Mouse (Mus musculus): Measurements from ENCODE around the gene Ngdn.
"Not testable (repeated sequence)": the region's sequence is repeated elsewhere in the genome, so short reads cannot be mapped to it uniquely, and the experiment has no call there.

The Ngdn gene

DNA sequence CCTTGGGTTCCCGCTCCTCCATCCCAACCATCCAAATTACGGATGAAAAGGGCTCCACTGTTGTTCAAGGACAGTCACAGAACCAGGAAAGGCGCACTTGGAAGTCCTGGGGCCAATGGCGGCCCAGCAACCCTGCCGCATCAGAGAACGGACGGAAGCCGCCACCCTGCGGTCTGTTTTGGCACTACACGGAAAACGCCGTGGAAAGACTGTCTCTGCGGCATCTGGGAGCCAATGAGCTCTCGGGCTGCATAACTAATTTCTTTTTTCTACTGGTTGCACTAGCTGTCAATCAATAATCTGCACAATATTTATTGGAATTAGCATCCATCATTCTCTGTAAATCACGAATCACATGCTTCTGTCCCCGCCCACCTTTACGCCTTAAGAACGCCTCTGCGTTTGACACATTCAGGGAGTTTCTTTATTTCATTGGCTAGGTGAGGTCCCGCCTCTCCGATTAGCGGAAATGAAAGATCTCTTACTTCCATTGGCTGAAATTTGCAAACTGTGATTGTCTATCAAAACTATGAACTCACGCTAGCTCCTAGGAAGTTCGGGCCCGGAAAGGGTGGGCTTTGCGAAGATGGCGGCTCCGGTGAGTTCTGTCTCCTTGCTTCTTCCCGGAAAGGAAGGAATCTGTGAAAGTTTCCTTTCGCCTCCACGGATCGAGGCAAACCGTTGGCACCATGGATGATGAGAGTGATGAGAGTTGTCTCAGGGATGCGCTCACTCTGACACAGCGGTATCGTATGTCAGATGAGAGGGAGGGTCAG is at the start of gene Ngdn:
TSS of gene Ngdn (plus strand) at position 464 of the 776 bp plus-strand sequence.
- peak; percentile 97 for DNase-seq (ENCODE audit: low read depth, low spot score)

DNA sequence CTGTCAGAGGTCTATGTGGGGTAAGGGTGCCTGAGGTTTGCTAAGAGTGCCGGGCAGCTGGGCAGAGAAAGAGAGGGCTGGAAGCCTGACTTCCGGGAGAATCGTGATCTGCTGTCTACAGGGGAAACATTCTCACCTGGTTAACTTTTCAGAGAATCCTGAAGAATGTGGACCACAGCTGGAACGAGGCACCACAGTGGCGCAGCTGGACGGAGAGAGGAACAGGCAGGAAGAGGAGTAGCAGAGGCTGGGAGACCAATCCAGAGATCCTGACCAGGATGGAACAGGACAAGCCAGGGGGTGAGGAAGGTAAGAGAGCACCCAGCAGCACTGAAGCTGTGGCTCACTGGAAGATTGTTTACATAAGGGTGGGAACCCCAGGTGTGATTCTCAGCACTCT is 49.6 kb upstream of the Ngdn start:
- DNase-seq (ENCODE audit: low read depth, low spot score), result no peak

DNA sequence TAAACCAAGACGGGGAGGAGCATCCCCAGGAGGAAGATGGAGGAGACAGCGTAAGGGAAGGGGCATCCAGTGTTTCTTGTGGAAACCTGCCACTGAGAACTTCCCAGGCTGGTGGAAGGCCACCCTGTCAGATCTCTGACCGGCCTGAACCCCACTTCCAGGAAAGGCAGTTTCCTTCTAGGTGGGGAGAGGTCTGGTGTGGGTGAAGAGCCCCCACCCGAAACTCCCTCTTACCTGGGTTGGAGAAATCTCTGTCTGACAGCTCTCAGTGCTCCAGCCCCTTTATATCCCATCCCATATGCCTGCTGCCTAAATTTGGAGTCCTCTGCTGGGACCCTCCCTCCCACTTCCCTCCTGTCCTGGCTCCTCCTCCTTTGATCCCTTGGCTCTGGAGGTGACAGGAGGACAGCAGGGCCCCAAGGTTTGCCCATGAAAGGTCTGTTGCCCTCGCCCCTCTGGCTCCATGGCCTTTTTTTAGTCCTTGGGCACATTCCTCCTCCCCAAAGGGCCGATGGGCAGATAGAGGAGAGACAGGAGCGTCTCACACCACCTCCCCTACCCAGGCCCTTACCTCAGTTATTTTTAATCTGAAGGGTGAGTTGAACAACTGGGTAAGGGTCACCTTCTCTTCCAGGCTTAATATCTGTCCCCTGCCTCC is 48.8 kb upstream of the Ngdn start, which contains the start of gene Myh6:
TSS of gene Myh6 (minus strand) at position 608 of the 658 bp plus-strand sequence.
- no peak for DNase-seq (ENCODE audit: low read depth, low spot score)

DNA sequence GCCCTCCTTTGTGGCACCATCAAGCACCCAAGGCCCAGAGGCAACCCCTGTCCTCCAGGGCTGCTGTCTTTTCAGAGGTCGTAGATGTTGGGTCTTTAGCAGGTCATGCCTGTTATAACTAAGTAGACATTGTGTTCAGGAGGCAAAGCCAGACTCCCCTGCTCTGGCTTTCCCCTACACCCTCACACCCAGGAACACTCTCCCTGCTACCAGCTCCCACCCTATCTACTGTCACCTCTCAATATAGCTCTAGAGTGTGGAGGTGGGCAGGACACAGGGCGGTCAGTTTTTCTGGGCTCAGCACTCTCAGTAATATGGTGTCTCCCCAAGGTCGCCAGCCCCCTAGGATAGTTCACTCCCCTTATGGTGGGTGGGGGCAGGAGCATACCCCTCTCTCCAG is 47.4 kb upstream of the Ngdn start:
- DNase-seq (ENCODE audit: low read depth, low spot score), result no peak

DNA sequence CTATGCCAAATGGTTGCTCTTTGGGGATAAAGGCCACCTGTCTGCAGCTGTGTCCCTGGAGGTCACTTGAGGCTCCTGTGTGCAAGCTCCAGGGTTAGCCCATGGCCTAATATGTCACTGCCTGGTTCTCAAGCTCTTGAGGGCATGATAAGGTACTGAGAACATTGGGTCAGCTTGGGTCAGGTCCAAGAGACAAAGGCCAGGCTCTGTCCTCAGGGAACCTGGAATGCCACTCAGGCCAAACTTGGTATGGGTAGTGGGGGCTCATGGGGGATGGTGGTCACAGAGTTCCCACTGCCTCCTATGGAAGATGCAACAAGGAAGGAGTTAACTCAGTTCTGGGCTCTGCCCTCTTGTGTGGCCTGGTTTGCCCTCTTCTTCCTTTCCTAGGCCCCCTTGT is 46.9 kb upstream of the Ngdn start:
- DNase-seq (ENCODE audit: low read depth, low spot score), result no peak

DNA sequence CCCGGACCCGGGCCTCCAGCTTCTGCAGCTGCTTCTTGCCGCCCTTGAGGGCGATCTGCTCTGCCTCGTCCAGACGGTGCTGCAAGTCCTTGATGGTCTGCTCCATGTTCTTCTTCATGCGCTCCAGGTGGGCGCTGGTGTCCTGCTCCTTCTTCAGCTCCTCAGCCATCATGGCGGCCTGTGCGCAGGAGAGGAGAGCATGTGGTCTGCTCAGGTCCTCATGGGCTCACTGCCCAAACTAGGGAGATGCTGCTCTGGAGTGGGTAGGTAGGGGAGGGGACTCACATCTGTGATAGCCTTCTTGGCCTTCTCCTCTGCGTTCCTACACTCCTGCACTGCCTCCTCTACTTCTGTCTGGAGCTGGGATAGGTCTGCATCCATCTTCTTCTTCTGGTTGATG is 42.5 kb upstream of the Ngdn start:
- DNase-seq (ENCODE audit: low read depth, low spot score), result not testable (repeated sequence)

DNA sequence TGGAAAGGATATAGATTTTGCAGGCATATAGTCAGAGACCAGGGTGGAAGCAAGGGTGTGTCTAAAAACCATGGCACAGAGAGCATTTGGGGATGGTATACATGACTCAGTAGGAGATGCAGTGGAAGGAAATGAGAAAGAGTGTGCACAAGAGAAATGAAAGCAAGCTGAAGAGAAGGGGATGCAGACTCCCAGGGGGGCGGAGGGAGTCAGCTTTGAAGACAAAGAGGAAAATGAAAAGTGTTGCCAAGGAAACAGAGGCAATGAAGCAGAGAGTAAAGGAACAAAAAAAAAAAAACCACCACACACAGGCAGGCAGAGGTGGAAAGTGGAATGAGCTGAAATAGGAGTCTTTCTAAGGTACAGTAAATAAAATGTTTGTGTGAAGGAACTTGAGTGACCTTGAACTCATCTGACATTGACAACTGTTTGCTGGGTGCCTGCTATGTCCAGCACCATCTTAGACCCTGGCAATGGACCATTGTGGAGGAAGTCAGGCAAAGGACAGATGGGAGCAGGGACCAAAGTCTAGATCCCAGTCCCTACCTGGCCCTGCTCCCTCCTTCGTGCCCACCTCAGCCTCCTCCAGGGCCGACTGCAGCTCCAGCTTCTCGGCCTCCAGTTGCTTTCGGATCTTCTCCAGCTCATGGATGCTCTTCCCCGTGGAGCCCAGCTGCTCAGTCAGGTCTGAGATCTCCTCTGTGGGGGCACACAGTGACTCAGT is 41.0 kb upstream of the Ngdn start:
- DNase-seq (ENCODE audit: low read depth, low spot score), result no peak

DNA sequence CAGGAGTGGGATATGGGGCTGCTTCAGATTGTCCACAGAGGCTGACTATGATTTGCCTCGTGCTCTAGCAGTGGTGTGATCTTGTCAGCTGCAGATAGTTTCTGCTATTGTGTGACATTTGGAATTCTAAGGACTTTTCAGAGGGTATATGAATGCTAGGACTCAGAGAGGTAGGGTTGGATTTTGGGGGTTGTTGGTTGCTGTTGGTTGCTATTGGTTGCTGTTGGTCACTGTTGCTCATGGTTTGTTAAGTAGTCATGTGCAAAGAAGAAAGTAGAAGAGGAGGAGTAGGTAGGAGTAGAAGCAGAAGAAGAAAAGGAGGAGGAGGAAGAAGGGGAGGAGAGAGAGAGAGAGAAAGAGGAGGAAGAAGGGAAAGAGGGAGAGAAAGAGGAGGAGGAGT is 38.6 kb upstream of the Ngdn start, which contains the start of gene Gm17428:
TSS of gene Gm17428 (plus strand) at position 301 of the 400 bp plus-strand sequence.
- no peak for DNase-seq (ENCODE audit: low read depth, low spot score)

DNA sequence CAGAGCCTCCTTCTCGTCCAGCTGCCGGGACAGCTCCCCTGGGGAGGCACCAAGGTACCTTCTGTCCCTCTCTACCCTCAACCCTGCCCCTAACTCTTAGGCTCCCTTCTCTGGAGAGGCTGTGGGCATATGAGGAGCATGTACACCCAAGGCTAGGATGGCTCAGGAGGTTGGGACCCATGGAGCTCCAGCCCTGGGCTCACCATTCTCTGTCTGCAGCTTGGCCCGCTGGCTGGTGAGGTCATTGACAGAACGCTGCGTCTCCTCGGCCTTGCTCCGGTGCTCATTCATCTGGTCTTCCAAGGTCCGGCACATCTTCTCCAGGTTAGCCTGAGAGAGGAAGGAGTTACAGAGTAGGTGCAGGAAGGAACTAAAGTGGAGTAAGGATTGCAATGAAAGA is 36.6 kb upstream of the Ngdn start:
- no peak for DNase-seq (ENCODE audit: low read depth, low spot score)

DNA sequence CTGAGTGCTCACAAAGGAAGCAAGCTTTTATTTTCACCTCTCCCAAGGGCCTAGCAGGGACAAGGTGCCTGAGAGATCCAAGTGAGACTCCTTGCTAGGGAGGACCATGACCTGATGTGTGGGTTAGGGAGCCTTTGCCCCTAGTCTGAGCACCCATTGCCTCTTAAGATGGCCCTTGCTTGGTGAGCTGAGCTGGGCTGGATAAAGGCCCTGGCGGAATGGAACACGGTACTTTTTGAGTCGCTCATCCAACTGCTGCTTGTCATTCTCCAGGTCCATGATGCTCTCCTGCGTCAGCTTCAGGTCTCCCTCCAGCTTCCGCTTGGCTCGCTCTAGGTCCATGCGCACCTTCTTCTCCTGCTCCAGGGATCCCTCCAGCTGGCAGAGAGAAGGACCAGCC is 33.3 kb upstream of the Ngdn start:
- no peak for DNase-seq (ENCODE audit: low read depth, low spot score)

DNA sequence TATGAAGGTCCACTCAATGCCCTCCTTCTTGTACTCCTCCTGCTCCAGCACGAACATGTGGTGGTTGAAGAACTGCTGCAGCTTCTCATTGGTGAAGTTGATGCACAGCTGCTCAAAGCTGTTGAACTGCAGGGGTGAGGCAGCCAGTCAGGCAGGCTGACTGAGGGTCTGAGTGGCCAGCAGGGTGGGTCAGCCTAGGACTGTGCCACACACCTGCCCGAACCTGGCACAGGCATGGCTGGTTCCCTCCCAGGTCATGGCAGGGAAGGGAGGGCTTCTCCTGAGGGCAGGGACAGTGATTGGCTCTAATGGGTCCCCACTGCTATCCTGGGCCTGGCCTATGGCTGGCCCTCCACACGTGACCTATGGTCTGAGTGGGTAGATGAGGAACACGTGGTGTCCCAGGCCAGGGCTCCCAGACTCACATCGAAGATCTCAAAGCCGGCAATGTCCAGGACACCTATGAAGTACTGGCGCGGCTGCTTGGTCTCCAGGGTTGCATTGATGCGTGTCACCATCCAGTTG is 26.8 kb upstream of the Ngdn start:
- DNase-seq (ENCODE audit: low read depth, low spot score), result not testable (repeated sequence)

DNA sequence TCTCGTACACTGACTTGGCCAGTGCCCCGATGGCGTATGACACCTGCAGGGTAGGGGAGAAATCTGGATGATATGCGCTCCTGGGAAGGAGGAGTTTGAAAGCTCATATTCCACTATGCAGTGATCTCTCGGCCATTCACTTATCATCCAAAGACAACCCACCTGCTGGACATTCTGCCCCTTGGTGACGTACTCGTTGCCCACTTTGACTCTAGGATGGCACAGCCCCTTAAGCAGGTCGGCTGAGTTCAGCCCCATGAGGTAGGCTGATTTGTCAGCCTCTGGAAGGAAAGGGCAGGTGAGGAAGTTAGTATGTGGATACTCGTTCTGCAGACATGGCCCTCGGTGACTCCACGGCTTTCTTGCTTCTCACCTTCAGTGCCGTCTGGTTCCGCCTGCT is 26.4 kb upstream of the Ngdn start:
- DNase-seq (ENCODE audit: low read depth, low spot score), result no peak

DNA sequence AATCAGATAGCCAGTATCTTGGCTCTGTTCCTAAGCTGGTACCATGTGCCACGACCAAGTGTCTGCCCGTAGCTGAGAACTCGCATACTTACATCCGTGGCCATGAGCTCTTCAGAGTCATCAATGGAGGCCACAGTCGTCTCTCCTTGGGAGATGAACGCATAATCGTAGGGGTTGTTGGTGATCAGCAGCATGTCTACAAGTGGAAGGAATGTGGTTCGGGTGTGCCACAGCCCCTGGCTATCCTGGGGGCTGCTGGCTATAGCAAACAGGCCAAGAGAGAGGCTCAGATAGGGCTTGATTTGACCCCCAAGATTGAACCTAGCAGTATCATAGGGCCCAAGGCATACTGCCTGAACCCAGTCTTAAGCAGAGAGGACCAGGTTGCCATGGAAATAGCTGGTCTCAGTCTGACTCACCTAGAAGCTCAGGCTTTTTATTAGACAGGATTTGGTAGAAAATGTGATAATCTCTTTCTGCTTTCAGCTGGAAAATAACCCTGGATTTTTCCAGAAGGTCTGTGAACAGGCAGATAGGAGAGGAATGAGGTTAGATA is 25.3 kb upstream of the Ngdn start:
- no peak for DNase-seq (ENCODE audit: low read depth, low spot score)

DNA sequence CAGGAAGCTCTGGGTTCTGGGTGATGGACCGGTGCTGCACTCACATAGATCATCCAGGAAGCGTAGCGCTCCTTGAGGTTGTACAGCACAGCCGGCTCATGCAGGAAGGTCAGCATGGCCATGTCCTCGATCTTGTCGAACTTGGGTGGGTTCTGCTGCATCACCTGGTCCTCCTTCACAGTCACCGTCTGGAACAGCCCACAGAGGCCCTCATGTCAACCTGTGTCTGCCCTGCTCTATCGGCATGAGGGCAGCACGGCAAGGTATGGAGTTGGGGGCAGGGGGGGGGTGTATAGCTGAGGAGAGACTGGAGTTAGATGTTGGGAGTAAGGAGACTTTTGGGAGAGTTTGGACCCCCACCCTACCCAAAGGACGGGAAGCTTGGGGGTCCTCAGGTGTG is 23.1 kb upstream of the Ngdn start:
- no peak for DNase-seq (ENCODE audit: low read depth, low spot score)

DNA sequence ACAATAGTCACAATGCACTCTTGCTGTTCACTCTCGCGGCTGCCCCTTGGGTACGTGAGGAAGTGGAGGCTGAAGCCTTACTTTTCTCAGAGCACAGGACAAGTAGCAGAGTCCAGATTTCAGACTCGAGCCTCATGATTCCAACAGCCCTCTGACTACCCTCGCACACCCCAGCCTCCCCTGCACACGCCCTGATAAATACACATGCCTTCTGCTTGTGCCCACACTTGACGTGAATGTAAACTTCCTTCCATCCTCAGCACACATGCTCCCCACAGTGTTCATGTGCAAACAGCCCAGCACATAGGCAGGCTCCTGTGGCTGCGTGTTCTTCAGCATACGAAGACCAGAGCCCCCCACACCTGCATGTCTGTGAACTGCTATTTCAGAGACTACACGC is 21.6 kb upstream of the Ngdn start:
- no peak for DNase-seq (ENCODE audit: low read depth, low spot score)

DNA sequence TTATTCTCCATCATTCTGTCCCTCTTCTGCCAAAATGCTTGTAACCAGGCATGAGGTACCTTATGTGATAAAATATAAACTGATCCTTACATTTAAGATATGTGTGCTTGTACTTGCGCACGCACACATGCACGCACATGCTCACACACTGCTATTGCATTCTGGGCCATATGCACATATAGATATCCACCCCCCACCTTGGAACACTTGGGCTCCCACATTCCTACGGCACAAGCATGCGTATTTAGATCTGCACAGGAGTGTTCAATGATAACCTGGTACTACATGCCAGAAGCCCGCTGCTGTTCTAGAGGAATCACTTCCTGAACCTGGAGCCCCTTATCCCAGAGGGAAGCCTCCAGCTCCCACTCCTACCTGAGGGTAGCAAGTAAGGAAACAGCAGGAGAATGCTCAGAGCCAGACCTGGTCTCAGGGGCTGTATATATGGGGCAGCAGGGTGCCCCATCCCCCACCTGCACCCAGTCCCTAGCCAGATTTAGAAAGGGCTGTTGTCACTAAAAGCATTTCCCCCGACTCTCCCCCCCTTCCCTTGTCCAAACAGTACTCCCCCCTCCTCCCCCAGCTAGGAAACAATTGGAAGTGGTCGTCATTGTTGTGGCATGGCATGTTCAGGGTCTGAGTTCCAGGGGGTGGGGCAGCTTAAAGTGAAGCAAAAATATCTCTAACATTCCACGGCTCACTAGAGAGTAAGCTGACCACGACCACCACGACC is 21.0 kb upstream of the Ngdn start, which contains the start of gene Myh7:
TSS of gene Myh7 (minus strand) at position 491 of the 733 bp plus-strand sequence.
- DNase-seq (ENCODE audit: low read depth, low spot score), result no peak

DNA sequence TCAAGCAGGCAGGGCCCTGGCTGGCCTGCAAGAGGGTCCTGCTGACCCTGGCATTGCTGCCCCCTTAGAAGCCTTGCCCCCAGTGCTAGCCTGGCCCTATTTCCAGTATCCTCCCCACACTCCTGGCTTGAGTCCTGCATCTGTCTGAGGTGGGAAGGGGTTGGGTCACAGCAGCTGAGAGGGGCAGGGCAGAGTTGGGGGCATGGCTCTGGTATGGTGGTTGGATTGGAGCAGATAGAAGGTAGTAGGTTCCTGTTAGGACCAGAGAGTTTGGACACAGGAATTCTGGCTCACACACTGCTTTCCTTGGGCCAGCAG is 20.4 kb upstream of the Ngdn start:
- DNase-seq (ENCODE audit: low read depth, low spot score), result no peak

DNA sequence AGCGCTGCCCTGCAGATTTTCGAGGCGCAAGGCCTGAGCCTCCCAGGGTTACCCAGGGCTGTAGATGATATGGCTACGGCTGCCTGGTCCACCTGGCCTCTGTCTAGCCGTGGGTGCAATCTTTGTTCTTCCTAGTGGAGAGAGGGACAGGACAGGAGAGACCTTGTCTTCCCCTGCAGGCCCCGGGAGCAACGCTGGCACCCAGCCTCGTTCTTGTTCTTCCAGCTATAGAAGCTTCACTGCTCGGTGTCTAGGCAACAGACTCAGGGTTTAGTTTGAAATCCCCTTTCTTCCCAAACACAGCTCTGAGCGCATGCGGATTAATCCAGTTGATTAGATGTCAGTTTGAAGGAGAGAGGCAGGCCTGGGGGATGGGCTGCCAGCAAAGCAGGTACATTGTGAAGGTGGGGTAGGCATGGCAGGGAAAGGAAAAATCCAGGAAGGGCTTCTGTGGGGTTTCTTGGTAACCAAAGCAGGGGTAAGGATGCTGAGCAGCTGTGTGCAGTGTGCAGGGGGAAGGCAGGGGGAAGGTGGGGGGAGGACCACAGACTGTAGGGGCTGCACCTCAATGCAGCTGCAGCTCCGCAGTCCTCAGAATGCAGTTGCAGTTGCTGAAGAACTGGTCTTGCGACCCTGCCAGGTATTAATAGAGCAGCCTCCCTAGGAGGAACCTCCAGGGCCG is 19.7 kb upstream of the Ngdn start:
- DNase-seq (ENCODE audit: low read depth, low spot score), result no peak

DNA sequence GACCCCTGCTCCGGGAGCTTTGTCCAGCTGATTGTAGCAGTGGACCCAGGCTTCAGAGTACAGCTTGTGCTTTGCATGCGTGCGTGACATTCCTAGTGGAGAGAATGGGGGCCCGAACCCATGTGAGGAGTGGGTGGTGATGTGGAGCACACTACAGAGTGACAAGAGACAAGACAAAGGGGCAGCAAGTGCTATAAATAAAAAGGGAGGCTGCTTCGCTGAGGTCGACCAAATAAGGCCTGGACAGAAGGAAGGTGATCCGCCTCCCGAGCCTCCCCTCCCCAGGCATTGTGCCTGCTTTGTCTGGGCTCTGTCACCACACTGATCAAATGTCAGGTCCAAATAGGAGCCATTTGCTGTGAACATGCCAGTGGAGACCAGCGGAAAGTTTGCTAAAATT is 18.5 kb upstream of the Ngdn start:
- no peak for DNase-seq (ENCODE audit: low read depth, low spot score)

DNA sequence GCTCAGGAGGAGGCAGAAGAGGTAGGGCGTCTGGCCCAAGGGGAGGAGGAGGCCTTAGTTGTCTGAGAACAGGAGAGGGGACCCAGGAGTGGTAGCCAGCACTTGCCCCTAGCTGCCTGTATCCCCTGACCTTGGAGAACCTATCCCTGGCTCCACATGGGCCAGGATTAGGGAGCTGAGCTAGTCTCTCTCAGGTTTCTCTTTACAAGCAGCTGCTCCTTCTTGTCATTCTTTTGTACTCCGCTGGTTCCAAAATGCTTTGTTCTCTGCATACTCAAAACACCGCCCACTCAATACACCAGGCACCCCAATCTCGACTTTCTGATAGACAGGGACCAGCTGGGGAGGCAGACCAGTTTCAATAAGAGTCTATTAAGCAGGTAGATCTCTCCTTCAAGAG is 18.0 kb upstream of the Ngdn start:
- DNase-seq (ENCODE audit: low read depth, low spot score), result no peak

DNA sequence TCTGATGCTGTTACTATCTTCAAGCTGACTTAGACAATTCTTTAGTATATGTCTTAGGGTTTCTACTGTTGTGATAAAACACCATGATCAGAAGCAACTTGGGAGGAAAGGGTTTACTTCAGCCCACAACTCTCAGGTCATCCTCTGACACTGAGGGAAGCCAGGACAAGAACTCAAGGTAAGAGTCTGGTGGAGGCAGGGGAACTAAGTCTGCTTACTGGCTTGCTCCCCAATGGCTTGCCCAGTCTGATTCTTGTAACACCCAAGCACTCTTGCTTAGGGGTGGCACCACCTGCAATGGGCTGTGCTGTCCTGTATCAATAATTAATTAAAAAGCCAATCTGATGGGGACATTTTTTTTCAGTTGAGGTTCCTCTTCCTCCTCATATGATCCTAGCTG is 16.6 kb upstream of the Ngdn start:
- no peak for DNase-seq (ENCODE audit: low read depth, low spot score)

Measured in CD4-positive, CD25-positive, alpha-beta regulatory T cell, adult 2 months (primary cell).